Mouse (Mus musculus) lung, postnatal 0 days (tissue): ENCODE results near the gene Slc44a3. TPM values are rescaled to one million over a fixed set of nuclear protein-coding genes. Genes with fewer than 3 reads are reported as not detected.

ENCODE experiments used
- ATAC-seq: fragments of 200-750 bp; cut with Nextera tagmentation; 2 replicates; pipeline ENCODE4 v1.8.0; 2017; ENCODE audit warnings: moderate library complexity
- DNase-seq: peaks from one replicate; pipeline ENCODE4 v3.0.0-alpha.2; 2016; ENCODE audit warnings: low spot score
- H3K27ac ChIP-seq: fragments of 300-500 bp; sonication (generic); 2 replicates; pipeline ENCODE4 v1.5.1; 2014; ENCODE audit warnings: antibody characterized with exemption, mild to moderate bottlenecking, low read length, mixed read lengths
- H3K27me3 ChIP-seq: fragments of 300-500 bp; sonication (generic); replicated peaks from 2 replicates; pipeline ENCODE4 v1.6.1; 2014; ENCODE audit warnings: low read length, mixed read lengths; ENCODE audit not compliant: insufficient read depth
- H3K36me3 ChIP-seq: fragments of 300-500 bp; sonication (generic); 2 replicates; pipeline ENCODE4 v1.6.1; 2014; ENCODE audit warnings: low read length, mixed read lengths; ENCODE audit not compliant: insufficient read depth
- H3K4me1 ChIP-seq: fragments of 300-500 bp; sonication (generic); 2 replicates; pipeline ENCODE4 v1.6.1; 2014; ENCODE audit warnings: antibody characterized with exemption, low read depth, low read length, mixed read lengths; ENCODE audit not compliant: insufficient read depth
- H3K4me2 ChIP-seq: fragments of 300-500 bp; sonication (generic); replicated peaks from 2 replicates; pipeline ENCODE4 v1.6.1; 2014; ENCODE audit warnings: low read depth, mild to moderate bottlenecking, low read length, moderate library complexity, mixed read lengths
- H3K4me3 ChIP-seq: fragments of 300-500 bp; sonication (generic); 2 replicates; pipeline ENCODE4 v1.5.1; 2014; ENCODE audit warnings: low read depth, low read length
- H3K9ac ChIP-seq: fragments of 300-500 bp; sonication (generic); replicated peaks from 2 replicates; pipeline ENCODE4 v1.6.1; 2014; ENCODE audit warnings: low read depth, mild to moderate bottlenecking
- H3K9me3 ChIP-seq: fragments of 300-500 bp; sonication (generic); 2 replicates; pipeline ENCODE4 v1.6.1; 2016; ENCODE audit warnings: low read length, mixed read lengths
- CTCF ChIP-seq: IDR thresholded peaks from 2 replicates; pipeline ENCODE4 v1.5.1; 2016; ENCODE audit warnings: antibody characterized with exemption, mild to moderate bottlenecking
- EP300 ChIP-seq: IDR thresholded peaks from 2 replicates; pipeline ENCODE4 v1.6.1; 2016; ENCODE audit warnings: antibody characterized with exemption, mild to moderate bottlenecking, control low read depth
- WGBS: fragments of 180-500 bp; shearing (Covaris S2); extraction: QIAGEN DNeasy Blood & Tissue Kit; methylation state at CpG from one replicate; pipeline ENCODE4 v1.1.7; 2014; 5-methylcytosine and 5-hydroxymethylcytosine counted together
- polyA plus RNA-seq: library from polyadenylated mRNA; unstranded; fragments of >200 nt; fragmentation: Nextera tagmentation; extraction: Ambion mirVana; gene quantifications from 2 replicates; pipeline ENCODE4 v1.2.1, GENCODE M21; 2015

Gene Slc44a3
- polyA plus RNA-seq, 1 experiment from 2014 or later = 45.4 TPM

GRCm38 (mm10) chr3:121471703-121472102 is 60.5 kb downstream of the Slc44a3 start:
- 70% methylated on average over 11 of the region's 11 CpGs for WGBS
- Histone ChIP-seq H3K36me3 (no peaks in the 10 kb centered on the region), H3K9ac (no peak overlapping the region), H3K9me3 (no peaks in the 10 kb centered on the region), H3K4me2 (no peak overlapping the region), H3K27me3 (no peaks in the 10 kb centered on the region), H3K27ac (no peak overlapping the region), H3K4me3 (no peak overlapping the region), H3K4me1 (no peaks in the 10 kb centered on the region)
- ATAC-seq = peak; percentile 59
- DNase-seq = no peak
- no peak for TF ChIP-seq EP300
- no peak for TF ChIP-seq CTCF

GRCm38 (mm10) chr3:121469185-121469975 is 62.8 kb downstream of the Slc44a3 start:
- DNase-seq (peak; percentile 69), ATAC-seq (peak; percentile 59)
- H3K27ac ChIP-seq = peak overlapping the region; percentile 26; the same call in 1 of the 2 replicates
- no peak overlapping the region for H3K9ac ChIP-seq
- peak overlapping the region; percentile 32; the same call in 1 of the 2 replicates for H3K4me2 ChIP-seq
- H3K36me3 ChIP-seq = no peaks in the 10 kb centered on the region
- WGBS = 5% methylated on average over 11 of the region's 13 CpGs
- no peaks in the 10 kb centered on the region for H3K27me3 ChIP-seq
- no peaks in the 10 kb centered on the region for H3K4me1 ChIP-seq
- no peak overlapping the region for H3K4me3 ChIP-seq
- H3K9me3 ChIP-seq = no peaks in the 10 kb centered on the region
- TF ChIP-seq EP300 (peak; percentile 31; the same call in 1 of the 2 replicates), CTCF (no peak)

GRCm38 (mm10) chr3:121468136-121468535 is 64.1 kb downstream of the Slc44a3 start:
- no peak overlapping the region for H3K4me3 ChIP-seq
- no peaks in the 10 kb centered on the region for H3K36me3 ChIP-seq
- no peaks in the 10 kb centered on the region for H3K9me3 ChIP-seq
- WGBS = 25% methylated on average over 1 of the region's 2 CpGs
- H3K27ac ChIP-seq = no peak overlapping the region
- no peak overlapping the region for H3K9ac ChIP-seq
- H3K4me2 ChIP-seq = no peak overlapping the region
- ATAC-seq (no peak), DNase-seq (no peak)
- no peaks in the 10 kb centered on the region for H3K27me3 ChIP-seq
- TF ChIP-seq CTCF (no peak), EP300 (no peak)
- no peaks in the 10 kb centered on the region for H3K4me1 ChIP-seq

GRCm38 (mm10) chr3:121467094-121467552 is 65.1 kb downstream of the Slc44a3 start:
- no peaks in the 10 kb centered on the region for H3K27me3 ChIP-seq
- H3K4me2 ChIP-seq = no peak overlapping the region
- WGBS = 54% methylated on average over 10 of the region's 10 CpGs
- TF ChIP-seq EP300 (no peak), CTCF (no peak)
- H3K36me3 ChIP-seq = no peaks in the 10 kb centered on the region
- no peaks in the 10 kb centered on the region for H3K4me1 ChIP-seq
- H3K9ac ChIP-seq = no peak overlapping the region
- ATAC-seq (no peak), DNase-seq (peak; percentile 30)
- H3K27ac ChIP-seq = no peak overlapping the region
- H3K4me3 ChIP-seq = no peak overlapping the region
- H3K9me3 ChIP-seq = no peaks in the 10 kb centered on the region

- 81% methylated on average over 10 of the region's 10 CpGs for WGBS
- H3K9me3 ChIP-seq = no peaks in the 10 kb centered on the region
- no peak overlapping the region for H3K9ac ChIP-seq
- H3K27ac ChIP-seq = no peak overlapping the region
- no peak overlapping the region for H3K4me2 ChIP-seq
- TF ChIP-seq EP300 = no peak
- no peak for TF ChIP-seq CTCF
- no peaks in the 10 kb centered on the region for H3K4me1 ChIP-seq
- H3K36me3 ChIP-seq = no peaks in the 10 kb centered on the region
- no peaks in the 10 kb centered on the region for H3K27me3 ChIP-seq
- DNase-seq = no peak
- H3K4me3 ChIP-seq = no peak overlapping the region
- ATAC-seq = no peak
Observed at GRCm38 (mm10) chr3:121465795-121466194, 66.4 kb downstream of the Slc44a3 start.

- Histone ChIP-seq H3K4me3 (no peak overlapping the region), H3K27me3 (no peaks in the 10 kb centered on the region), H3K9me3 (no peaks in the 10 kb centered on the region), H3K36me3 (no peaks in the 10 kb centered on the region), H3K9ac (no peak overlapping the region), H3K4me2 (no peak overlapping the region), H3K4me1 (no peaks in the 10 kb centered on the region), H3K27ac (no peak overlapping the region)
- no peak for TF ChIP-seq EP300
- no peak for TF ChIP-seq CTCF
- 75% methylated on average over 7 of the region's 7 CpGs for WGBS
- ATAC-seq (no peak), DNase-seq (no peak)
Observed at GRCm38 (mm10) chr3:121464733-121465305, 67.4 kb downstream of the Slc44a3 start.
